Mouse (Mus musculus) hindbrain, embryonic 11.5 days (tissue): ENCODE measurements around the gene Guca2a. TPM values are rescaled to one million over a fixed set of nuclear protein-coding genes. Genes with fewer than 3 reads are reported as not detected.
A peak's percentile ranks its signal among the peaks of the same experiment; 100 is the strongest.
"Not testable (repeated sequence)": the region's sequence is repeated elsewhere in the genome, so short reads cannot be mapped to it uniquely, and the experiment has no call there.

ENCODE experiments used
- ATAC-seq: fragments of 200-750 bp; cut with Nextera tagmentation; 2 replicates; pipeline ENCODE4 v1.8.0; 2017; ENCODE audit warnings: mild to moderate bottlenecking, moderate TSS enrichment, moderate library complexity; ENCODE audit not compliant: low FRiP score
- DNase-seq: peaks from one replicate; pipeline ENCODE4 v3.0.0-alpha.2; 2015; ENCODE audit warnings: low spot score
- H3K27ac ChIP-seq: fragments of 300-500 bp; sonication (generic); 2 replicates; pipeline ENCODE4 v1.5.1; 2014; ENCODE audit warnings: mild to moderate bottlenecking, low read depth, low read length
- H3K27me3 ChIP-seq: fragments of 300-500 bp; sonication (generic); 2 replicates; pipeline ENCODE4 v1.6.1; 2014; ENCODE audit warnings: mild to moderate bottlenecking, low read length, moderate library complexity, mixed read lengths; ENCODE audit not compliant: control insufficient read depth, insufficient read depth
- H3K36me3 ChIP-seq: fragments of 300-500 bp; sonication (generic); 2 replicates; pipeline ENCODE4 v1.6.1; 2014; ENCODE audit warnings: mild to moderate bottlenecking, low read length, moderate library complexity, mixed read lengths; ENCODE audit not compliant: control insufficient read depth, insufficient read depth
- H3K4me1 ChIP-seq: fragments of 300-500 bp; sonication (generic); replicated peaks from 2 replicates; pipeline ENCODE4 v1.6.1; 2014; ENCODE audit warnings: low read length, mixed read lengths; ENCODE audit not compliant: control insufficient read depth, insufficient read depth
- H3K4me2 ChIP-seq: fragments of 300-500 bp; sonication (generic); replicated peaks from 2 replicates; pipeline ENCODE4 v1.6.1; 2014; ENCODE audit warnings: mild to moderate bottlenecking, low read depth, low read length
- H3K4me3 ChIP-seq: fragments of 300-500 bp; sonication (generic); 2 replicates; pipeline ENCODE4 v1.5.1; 2014; ENCODE audit warnings: low read depth, low read length
- H3K9ac ChIP-seq: fragments of 300-500 bp; sonication (generic); 2 replicates; pipeline ENCODE4 v1.6.1; 2014; ENCODE audit warnings: low read depth, low read length
- H3K9me3 ChIP-seq: fragments of 300-500 bp; sonication (generic); 2 replicates; pipeline ENCODE4 v1.6.1; 2016; ENCODE audit warnings: low read length; ENCODE audit not compliant: control insufficient read depth
- WGBS: fragments of 180-500 bp; shearing (Covaris S2); extraction: QIAGEN DNeasy Blood & Tissue Kit; methylation state at CpG from one replicate; pipeline ENCODE4 v1.1.7; 2014; 5-methylcytosine and 5-hydroxymethylcytosine counted together
- polyA plus RNA-seq: library from polyadenylated mRNA; unstranded; fragments of >200 nt; fragmentation: Nextera tagmentation; extraction: Ambion mirVana; gene quantifications from 2 replicates; pipeline ENCODE4 v1.2.1, GENCODE M21; 2014

Gene Guca2a
- polyA plus RNA-seq, 1 experiment from 2014 or later, result not detected

DNA sequence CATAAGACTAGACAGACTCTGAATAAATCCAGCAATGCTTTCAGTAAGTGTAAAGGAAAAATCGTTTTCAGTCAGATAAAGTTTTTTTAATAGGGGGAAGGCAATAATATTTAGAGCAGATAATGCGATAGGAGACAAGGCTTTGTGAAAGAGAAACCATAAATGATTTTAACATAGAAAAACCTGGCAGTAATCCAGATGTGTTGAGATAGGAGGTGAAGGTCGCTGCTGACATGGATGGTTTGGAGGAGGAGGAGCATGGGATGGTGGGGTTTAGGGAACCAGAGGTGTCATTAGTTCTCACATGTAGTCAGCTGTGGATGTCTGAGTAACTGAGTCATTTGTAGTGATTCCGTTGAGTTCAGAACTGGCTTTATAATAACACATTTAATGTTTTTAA is 22.8 kb upstream of the Guca2a start:
- Histone ChIP-seq H3K27ac (no peak overlapping the region), H3K4me3 (no peak overlapping the region), H3K4me1 (no peaks in the 10 kb centered on the region), H3K27me3 (no peaks in the 10 kb centered on the region), H3K9ac (no peak overlapping the region), H3K9me3 (no peaks in the 10 kb centered on the region), H3K36me3 (no peaks in the 10 kb centered on the region), H3K4me2 (no peak overlapping the region)
- WGBS, result 85% methylated on average over 4 of the region's 4 CpGs
- DNase-seq (no peak), ATAC-seq (no peak)

GRCm38 (mm10) chr4:119626081-119626645 is 11.3 kb upstream of the Guca2a start:
- Histone ChIP-seq H3K27me3 (no peaks in the 10 kb centered on the region), H3K36me3 (no peaks in the 10 kb centered on the region), H3K9ac (no peak overlapping the region), H3K4me2 (no peak overlapping the region), H3K27ac (no peak overlapping the region), H3K4me1 (no peaks in the 10 kb centered on the region), H3K4me3 (no peak overlapping the region), H3K9me3 (no peaks in the 10 kb centered on the region)
- 65% methylated on average over 7 of the region's 7 CpGs for WGBS
- no peak for DNase-seq
- ATAC-seq, result no peak

DNA sequence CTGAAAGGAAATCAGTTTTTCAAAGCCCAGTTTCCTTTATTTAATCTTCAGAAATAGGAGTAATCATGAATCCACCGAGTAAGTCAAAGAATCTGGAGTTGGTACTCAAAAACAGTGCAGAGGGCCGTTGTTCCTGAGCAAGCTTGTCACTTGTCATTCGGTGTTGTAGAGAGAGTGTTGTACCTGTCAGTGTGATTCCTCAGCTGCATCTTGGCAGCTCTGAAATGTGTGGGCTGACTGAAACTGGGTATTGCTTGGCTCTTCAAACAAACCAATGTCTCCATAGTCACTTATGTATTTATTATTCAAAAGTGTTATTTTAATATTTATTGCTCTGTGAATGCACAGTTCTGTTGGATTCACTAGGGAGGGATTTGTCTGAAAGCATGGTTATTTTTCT is 10.6 kb upstream of the Guca2a start:
- no peak for ATAC-seq
- Histone ChIP-seq H3K9me3 (no peaks in the 10 kb centered on the region), H3K27ac (no peak overlapping the region), H3K4me3 (no peak overlapping the region), H3K36me3 (no peaks in the 10 kb centered on the region), H3K27me3 (no peaks in the 10 kb centered on the region), H3K4me1 (no peaks in the 10 kb centered on the region), H3K9ac (no peak overlapping the region), H3K4me2 (no peak overlapping the region)
- WGBS, result 91% methylated on average over 3 of the region's 3 CpGs
- no peak for DNase-seq

- ATAC-seq (no peak), DNase-seq (no peak)
- 82% methylated on average over 4 of the region's 4 CpGs for WGBS
- no peaks in the 10 kb centered on the region for H3K4me1 ChIP-seq
- H3K4me3 ChIP-seq, result no peak overlapping the region
- no peaks in the 10 kb centered on the region for H3K9me3 ChIP-seq
- H3K9ac ChIP-seq, result no peak overlapping the region
- H3K27me3 ChIP-seq, result no peaks in the 10 kb centered on the region
- H3K4me2 ChIP-seq, result no peak overlapping the region
- no peaks in the 10 kb centered on the region for H3K36me3 ChIP-seq
- H3K27ac ChIP-seq, result no peak overlapping the region
Observed at GRCm38 (mm10) chr4:119627317-119627716, 10.2 kb upstream of the Guca2a start.

GRCm38 (mm10) chr4:119628363-119628762 is 9.1 kb upstream of the Guca2a start:
- not testable (repeated sequence) for H3K4me1 ChIP-seq, H3K4me3 ChIP-seq, ATAC-seq, H3K27me3 ChIP-seq, H3K36me3 ChIP-seq, H3K4me2 ChIP-seq, DNase-seq, H3K9ac ChIP-seq, H3K27ac ChIP-seq, H3K9me3 ChIP-seq
- WGBS, result 76% methylated on average over 4 of the region's 4 CpGs

- no peaks in the 10 kb centered on the region for H3K4me1 ChIP-seq
- H3K9me3 ChIP-seq, result no peaks in the 10 kb centered on the region
- H3K27me3 ChIP-seq, result no peaks in the 10 kb centered on the region
- H3K4me3 ChIP-seq, result no peak overlapping the region
- 77% methylated on average over 11 of the region's 11 CpGs for WGBS
- ATAC-seq, result no peak
- H3K9ac ChIP-seq, result no peak overlapping the region
- H3K36me3 ChIP-seq, result no peaks in the 10 kb centered on the region
- no peak overlapping the region for H3K4me2 ChIP-seq
- peak; percentile 35 for DNase-seq
- H3K27ac ChIP-seq, result no peak overlapping the region
Observed at GRCm38 (mm10) chr4:119631115-119631919, 6.2 kb upstream of the Guca2a start.

DNA sequence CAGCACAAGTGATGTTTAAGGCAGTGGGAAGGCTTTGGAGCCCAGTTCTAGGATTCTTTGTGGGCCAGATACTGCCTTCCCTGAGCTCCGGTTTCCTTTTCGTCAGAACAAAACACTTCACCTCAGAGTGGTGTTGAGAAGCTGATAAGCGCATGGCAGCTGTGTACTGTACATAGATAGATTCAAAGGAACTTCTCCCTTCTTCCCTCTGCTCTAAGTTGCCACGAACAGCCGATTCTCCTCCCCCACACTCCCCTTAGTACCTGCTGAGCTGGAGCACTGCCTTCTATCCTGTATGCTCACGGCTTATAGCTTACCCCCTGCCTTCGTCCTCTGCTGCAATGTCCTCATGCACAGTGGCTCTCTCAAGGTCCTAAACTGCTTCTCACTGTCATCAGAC is 4.8 kb upstream of the Guca2a start:
- Histone ChIP-seq H3K36me3 (no peaks in the 10 kb centered on the region), H3K4me1 (no peaks in the 10 kb centered on the region), H3K4me2 (no peak overlapping the region), H3K27ac (0 out of 2 replicates have a peak overlapping the region, but pooled peaks have one; percentile 10), H3K9me3 (no peaks in the 10 kb centered on the region), H3K27me3 (no peaks in the 10 kb centered on the region), H3K4me3 (no peak overlapping the region), H3K9ac (no peak overlapping the region)
- ATAC-seq (no peak), DNase-seq (no peak)
- 68% methylated on average over 7 of the region's 7 CpGs for WGBS

GRCm38 (mm10) chr4:119633342-119633741 is 4.2 kb upstream of the Guca2a start:
- no peaks in the 10 kb centered on the region for H3K36me3 ChIP-seq
- no peaks in the 10 kb centered on the region for H3K4me1 ChIP-seq
- no peak overlapping the region for H3K4me2 ChIP-seq
- 64% methylated on average over 7 of the region's 7 CpGs for WGBS
- H3K27me3 ChIP-seq, result no peaks in the 10 kb centered on the region
- H3K9ac ChIP-seq, result no peak overlapping the region
- no peak overlapping the region for H3K4me3 ChIP-seq
- DNase-seq (no peak), ATAC-seq (peak; percentile 57)
- H3K9me3 ChIP-seq, result no peaks in the 10 kb centered on the region
- no peak overlapping the region for H3K27ac ChIP-seq

- ATAC-seq (no peak), DNase-seq (no peak)
- Histone ChIP-seq H3K9ac (no peak overlapping the region), H3K4me1 (no peaks in the 10 kb centered on the region), H3K27ac (no peak overlapping the region), H3K36me3 (no peaks in the 10 kb centered on the region), H3K9me3 (no peaks in the 10 kb centered on the region), H3K4me3 (no peak overlapping the region), H3K4me2 (no peak overlapping the region), H3K27me3 (no peaks in the 10 kb centered on the region)
- 90% methylated on average over 3 of the region's 3 CpGs for WGBS
Observed at GRCm38 (mm10) chr4:119633948-119634347, 3.6 kb upstream of the Guca2a start.
